Mouse (Mus musculus): ENCODE measurements around the gene Slc9a5.

DNA sequence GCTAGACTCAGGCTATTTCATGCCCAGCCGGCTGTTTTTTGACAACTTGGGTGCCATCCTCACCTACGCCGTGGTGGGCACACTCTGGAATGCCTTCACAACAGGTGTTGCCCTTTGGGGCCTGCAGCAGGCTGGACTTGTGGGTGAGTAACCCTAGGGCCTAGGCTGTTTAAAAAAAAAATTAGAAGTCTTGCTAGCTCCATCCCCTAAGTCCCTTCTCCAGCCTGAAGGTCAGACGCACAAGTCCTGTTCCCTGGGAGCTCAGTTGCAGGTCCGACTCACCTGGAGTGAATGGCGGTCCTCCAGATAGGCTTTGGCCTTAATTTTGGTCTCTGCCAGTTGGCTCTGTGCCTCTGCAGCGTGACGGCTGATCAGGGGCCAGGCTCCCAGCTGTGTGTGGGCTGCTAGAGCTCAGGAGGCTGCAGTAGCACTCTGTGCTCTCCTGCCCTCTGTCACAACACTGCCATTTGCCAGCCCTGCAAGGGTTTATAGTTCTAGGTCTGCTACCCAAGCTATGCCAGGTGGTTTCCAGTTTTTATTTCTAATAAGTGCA, 5.0 kb downstream of the Slc9a5 start:
- TF ChIP-seq POLR2A (IDR thresholded peaks at IDR 0.05; ENCODE audit: control insufficient read depth, low read depth, low read length) (no peak), CTCF (IDR thresholded peaks at IDR 0.05; ENCODE audit: control insufficient read depth, insufficient read depth, insufficient replicate concordance, low read depth, low read length) (no peak)
